Mouse (Mus musculus) layer of hippocampus, postnatal 10 days (tissue): ENCODE results near the gene Slc12a7. TPM values are rescaled to one million over a fixed set of nuclear protein-coding genes. Genes with fewer than 3 reads are reported as not detected.

Source experiments
- DNase-seq, 2 experiments: peaks; one replicate each; pipeline ENCODE4 v3.0.0; 2021; ENCODE audit warnings: low spot score in 2 of 2
- total RNA-seq, 2 experiments: library from RNA; stranded (reverse); gene quantifications; 2 replicates each; pipeline ENCODE4 v1.2.3; 2021

The Slc12a7 gene
- total RNA-seq, 2 experiments from 2014 or later: 9.0 to 10.4 TPM

DNA sequence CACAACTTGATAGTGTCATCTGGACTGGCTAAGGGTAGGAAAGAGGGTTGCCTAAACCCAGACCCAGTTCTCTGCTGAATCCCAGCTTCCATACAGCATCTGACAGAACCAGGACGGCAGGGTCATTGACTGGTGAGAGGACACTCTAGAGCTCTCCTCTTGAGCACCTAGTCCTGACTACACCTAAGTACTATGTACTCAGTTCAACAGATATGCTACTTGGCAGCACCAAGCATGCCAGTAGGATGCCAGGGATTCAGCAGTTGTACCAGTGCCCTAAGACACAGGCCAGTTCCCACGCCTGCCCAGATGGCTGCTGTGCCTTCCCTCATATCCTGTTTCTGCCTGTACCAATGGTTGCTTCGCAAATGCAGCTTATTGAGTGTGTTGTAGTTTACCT lies 80.0 kb downstream of the Slc12a7 start:
- no peak for DNase-seq

DNA sequence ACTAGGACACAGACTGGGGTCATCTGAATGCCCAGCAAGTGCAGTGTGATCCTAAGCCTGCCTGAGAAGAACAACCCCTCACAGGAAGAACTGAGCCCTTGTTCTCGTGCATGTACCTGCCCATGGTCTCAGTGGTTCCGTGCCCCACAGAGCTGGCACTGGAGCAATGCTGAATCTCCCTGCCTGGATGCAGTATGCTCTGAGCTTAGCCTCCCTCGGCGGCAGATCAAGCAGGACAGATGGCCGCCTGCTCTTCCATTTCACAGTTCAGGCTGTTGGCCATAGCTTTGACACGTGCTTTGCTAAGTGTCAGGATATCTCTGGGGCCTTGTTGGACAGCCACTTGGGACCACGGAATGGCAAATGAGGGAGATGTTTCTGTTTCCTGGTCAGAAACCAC lies 81.3 kb downstream of the Slc12a7 start:
- DNase-seq: no peak

DNA sequence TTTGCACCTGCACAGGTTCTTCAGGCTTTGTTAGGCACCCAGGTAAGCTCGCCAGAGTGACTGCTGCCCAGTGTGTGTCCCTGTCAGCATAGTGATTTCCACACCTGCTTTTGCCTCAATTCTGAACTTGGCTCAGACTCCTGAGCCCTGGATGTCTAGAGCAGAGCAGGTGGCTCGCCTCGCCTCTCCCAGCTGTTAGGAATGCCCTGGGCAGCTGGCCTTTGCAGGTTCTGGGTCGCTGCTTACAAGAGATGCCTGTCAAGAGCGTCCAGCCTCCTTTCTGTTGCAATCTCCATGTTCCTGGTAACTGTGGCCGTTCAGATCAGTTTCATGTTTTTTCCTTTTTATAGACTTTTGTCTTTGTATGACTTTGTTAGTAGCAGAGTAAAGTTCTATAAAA lies 83.4 kb downstream of the Slc12a7 start:
- no peak for DNase-seq

DNA sequence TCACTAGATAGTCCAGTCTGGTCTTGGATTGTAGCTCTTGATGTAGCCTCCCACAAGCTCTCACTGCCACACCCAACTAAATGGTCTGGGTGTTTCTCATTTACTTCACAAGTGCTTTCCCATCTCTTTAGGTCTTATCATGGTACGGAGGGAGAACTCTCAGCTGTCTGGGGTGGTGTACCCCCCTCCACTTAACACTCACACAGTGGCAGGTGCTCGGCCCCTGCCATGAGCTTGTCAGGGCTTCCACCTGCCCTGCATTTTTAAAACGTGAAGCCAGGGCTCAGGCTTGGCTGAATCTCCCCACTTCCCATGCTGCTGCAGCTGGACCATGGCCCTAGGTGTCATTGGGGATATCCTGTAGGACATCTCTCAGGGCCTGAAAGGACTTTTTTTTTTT lies 86.0 kb downstream of the Slc12a7 start:
- no peak for DNase-seq

DNA sequence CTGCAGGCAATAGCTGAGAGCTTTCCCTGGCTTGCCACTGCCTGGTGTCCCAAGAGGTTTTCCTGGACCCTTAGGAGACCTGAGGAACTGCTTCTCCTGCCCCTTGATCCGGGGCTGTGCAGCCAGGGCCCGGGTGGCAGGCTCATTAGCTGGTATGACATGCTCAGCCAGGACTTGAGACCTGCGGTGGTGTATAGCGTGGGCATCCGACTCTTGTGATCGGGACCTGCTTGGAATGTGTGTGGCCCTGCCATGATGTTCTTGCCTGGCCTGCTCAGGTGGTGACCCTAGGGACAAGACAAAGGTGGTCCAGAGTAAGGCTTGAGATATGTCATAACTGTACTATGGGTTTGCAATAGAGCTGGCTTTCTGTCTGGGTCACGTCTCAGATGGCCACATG lies 88.4 kb downstream of the Slc12a7 start:
- DNase-seq: no peak

DNA sequence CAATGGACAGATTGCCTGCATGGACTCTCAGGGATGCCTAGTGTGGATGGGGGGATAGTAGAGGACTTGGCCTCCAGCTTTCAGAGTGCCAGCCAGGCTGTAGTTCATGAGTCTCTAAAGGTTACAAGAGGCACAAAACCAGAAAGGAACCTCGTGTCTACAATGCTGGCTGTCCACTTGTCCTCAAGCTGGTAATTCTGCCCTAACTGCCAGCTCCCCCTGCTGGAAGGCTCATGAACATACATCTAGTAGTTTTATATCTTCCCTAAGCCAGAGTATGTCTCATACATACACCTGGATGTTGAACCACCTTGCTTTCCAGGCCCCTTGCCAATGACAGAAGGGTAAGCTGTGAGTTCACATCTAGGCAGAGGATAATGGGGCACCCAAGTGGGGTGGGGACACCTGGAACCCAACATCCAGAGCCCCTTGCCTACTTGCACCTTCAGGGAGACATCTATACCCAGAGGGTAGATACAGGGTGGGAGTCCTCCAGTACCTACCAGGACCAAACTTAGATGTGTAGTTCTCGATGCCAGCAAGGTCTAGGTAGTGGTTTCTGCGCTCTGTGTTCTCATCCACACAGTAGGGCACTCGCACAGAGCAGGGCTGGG lies 89.4 kb downstream of the Slc12a7 start:
- DNase-seq: peak; percentile 54 to 63

DNA sequence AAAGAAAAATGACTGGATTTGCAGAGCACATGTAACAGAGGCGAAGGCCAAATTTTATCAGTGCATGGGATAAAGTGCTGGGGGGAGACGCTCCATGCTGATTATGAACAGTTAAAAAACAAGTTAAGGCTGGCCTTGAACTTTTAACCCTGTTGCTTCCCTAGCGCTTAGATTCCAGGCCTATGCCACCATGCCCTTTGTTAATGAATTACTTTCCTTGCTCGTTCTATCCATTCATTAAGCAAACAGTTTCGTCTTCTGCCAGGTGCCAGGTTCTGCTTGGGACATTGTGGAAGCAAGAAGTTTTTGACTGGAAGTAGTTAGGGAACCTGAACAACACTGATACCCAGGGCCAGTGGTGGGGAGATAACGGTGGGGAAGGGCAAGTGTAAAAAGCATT lies 90.8 kb downstream of the Slc12a7 start:
- no peak for DNase-seq

DNA sequence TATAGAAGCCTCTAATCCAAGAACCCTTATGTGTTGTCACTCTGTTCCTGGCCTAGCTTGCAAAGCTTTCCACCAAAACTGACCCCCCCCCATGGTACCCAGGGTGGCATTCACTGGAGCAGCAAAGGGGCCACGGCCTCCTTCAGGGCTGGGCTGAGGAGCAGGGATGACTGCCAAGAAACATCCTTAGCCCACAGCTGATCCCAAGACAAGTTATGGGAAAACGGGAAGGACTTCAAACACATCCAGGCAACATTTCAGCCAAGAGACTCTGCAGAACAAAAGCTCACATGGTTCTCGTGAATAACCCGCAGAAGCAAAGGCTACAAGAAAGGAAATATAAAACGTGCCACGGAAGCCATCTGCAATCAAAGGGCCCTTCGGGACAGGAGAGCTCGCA lies 94.3 kb downstream of the Slc12a7 start:
- DNase-seq: no peak

DNA sequence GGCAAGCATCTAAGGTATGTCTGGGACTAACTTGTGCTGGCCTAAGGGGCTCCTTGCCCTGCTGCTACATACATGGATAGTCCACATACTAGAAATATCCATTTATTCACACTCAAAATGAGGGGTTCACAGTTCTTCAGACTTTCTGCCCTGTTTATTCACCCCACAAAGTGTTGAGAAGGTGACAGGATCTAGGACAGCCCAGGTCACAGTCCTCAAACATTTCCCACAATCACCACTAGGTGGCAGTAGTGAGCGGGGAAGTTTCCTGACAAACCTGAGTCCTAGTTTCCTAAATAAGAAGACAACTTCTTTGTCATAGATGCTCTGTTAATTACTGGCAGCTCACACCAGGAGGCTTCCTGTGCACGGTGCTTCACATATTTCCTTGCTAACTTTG lies 98.6 kb downstream of the Slc12a7 start:
- peak; percentile 65 to 76 for DNase-seq

DNA sequence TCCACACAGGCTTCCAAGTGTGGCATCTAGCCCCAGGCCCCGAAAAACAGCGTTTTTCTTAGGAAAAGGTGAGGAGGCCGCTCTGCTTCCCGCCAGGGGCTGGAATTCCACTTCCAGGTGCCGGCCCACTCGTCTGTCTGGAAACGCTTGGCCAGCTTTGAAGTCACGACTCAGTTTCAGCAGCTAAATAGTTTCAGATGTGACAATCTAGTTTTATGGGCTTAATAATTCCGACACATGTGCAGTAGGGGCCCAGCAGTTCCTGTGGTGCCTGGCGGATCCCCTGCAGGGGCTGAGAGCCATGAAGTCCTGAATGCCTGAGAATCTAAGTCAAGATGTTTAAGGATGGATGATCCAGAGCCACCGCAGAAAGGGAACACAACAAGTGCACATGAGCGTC lies 100.9 kb downstream of the Slc12a7 start:
- no peak for DNase-seq

DNA sequence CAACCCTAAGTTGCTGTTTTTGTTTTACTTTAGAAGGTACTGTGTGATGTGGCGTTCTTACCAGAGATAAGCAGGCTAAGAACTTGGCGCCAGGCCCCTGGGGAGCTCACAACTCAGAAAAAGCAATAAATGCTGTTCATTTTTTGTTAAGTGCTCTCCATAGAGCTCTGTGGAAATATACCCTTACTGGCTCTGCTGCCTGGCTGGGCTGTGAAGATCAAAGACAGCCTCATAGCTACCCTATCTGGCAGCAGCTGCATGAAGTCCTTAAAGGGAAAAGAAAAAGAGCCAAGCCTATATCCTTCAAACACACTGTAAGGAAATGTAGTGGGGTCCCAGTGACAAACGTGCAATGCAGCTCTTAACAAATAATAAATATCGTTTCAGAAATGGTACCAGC lies 102.9 kb downstream of the Slc12a7 start:
- DNase-seq: no peak

DNA sequence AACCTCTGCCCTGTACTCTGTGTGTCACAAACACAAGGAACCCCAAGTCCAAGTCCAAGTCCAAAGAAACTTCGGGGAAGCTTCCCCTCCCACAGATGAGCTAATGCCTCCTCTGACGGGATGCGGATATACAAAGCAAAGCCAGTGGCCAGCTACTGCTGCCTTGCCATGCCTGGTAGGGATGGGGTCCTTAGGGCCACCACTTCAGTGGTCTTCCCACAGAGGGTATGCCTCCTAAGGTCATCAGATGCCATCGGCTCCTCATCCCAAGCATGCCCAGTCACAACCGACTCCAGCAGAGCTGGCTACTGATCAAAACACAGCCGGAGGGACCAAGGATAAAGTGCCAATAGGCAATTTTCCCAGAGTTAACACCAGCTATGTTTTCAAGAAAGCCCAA lies 103.6 kb downstream of the Slc12a7 start:
- DNase-seq: no peak

DNA sequence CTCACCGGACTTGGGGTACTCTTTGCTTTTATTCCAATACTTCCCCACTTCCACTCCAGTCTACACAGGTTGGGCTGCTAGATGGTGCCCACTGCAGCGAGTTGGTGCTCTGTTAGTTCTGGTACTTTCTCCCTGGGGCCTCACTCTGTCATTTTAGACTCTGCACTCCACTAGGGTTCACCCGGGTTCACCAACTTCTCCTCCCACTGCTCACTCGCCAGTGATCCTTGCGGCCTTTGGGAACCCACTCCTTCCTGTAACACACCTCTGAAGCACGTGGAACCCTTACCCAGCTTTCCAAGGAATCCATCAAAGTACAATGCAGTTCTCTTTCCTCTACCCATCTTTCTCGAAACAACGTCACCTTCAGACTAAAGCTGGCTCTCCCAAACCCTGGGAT lies 104.8 kb downstream of the Slc12a7 start:
- no peak for DNase-seq

DNA sequence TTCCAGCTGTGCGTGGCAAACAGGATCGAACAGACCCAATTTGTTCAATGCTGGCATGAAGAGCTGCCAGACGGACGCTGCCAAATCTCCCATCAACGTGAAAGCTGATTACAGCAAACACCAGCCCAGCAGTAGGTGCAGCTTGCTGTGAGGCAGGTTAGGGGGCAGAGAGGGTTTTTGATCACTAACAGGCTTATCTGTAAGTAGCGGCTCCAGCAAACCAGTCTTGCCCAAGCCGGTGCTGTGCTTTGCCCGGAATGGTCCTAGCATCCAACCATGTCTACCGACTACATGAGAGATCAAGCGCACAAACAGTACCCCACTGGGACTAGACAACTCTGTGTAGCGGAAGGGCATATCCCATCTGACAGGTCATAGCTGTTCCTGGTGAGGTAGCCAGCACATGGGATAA lies 106.2 kb downstream of the Slc12a7 start:
- DNase-seq: peak; percentile 25 to 27

DNA sequence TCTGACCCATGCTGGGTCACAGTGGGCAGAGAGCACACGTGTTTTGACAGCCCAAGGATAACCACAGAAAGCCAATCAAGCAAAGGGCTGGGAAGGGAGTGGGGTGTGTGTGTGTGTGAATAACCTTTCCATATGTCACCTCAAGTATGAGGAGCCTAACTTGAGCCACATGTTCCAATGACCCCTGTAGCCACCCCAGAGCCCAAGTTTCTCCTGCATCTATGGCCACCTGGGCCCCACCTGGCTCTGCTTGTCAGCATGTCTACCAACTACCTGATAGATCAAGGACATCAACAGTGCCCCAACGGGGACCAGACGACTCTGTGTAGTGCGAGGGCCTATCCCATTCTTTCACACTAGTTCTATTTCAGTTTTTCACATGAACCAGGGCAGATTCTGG lies 106.8 kb downstream of the Slc12a7 start:
- DNase-seq: no peak

DNA sequence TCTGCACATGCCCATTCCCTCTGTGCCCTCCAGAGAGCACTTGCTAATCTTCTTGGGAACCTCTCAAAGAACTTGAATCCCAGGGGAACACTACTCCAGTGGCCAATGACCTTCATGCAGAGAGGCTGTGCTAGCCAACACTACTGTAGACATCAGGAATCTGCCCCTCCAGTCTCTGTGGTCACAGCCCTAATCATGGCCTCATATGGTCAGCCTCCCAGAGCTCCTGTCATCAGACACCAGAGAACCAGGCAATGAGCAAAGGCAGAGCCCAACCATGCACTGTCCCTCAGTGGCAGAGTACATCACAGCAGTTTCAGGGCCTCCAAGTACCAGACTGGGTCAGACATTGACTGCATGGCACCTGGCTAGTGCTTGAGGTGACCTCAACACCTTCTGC lies 109.8 kb downstream of the Slc12a7 start:
- DNase-seq: no peak

DNA sequence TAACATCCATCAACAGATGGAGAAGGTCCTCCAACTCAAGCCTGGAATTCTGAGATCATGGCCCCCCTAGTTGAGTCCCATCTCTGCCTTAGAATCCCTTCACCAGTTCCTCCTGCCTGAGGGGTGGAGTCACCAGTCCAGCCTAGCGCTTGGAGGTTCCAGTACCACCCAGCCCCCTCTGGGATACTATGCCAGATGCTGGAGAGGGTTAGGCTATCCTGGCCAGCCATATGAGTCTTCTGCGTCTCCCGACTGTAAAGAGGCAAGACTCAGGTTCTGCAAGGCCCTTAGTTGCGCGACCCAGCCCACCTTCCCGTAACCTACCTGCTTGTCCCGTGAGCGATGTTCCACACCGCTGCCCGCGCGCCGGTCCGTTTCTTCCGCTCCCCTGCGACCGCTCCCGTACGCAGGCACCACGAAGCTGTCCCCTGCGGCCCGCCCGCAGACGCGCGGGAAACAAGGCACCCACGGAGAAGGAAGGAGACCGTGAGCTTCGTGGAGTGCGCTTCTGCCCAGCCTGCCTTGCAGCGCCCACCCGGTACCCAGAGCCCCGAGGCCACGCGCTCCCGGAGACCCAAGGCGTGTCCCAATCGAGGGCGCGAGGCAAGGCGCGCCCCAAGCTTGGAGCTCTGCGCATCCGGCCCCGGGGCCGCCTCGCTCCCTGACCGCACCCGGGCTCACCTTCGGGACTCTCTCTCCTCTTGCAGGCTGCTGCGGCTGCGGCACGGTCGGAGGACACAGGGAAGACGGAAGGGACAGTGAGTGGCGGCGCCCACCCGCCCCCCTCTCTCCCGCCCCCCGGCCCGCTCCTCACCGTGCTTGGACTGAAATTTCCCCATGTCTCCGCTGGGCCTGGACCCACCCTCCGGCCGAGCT lies 113.9 kb downstream of the Slc12a7 start:
- DNase-seq: peak; percentile 11 to 36

DNA sequence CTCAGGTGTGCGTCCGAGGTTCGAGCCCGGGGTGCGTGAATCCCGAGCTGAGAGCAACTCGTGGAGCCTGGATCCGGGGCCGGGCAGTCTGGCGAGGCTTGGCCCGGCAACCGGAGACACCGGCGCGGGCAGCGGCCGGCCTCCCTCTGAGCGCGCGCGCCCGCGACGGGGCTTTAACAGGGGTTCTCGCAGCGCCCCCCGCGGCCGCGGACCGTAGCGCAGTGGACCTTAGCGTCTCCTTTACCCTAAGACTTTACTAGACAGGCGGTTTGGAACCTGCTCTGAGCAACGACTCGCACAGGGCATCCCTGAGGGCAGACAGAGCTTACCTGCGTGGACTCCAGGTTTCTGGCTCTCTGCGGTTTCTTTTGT lies 114.6 kb downstream of the Slc12a7 start, which contains the start of gene Nkd2:
Gene Nkd2, minus strand, starts transcription at position 167 of the 372 bp plus-strand sequence.
- peak; percentile 84 to 88 for DNase-seq

Other genes with a start within 250 kb of the Slc12a7 start
- gene Slc6a3, start 196.3 kb upstream of the Slc12a7 start, total RNA-seq: under 1 TPM; 0.30 to 0.56 TPM
- 100 to 1,000 TPM; 111 to 127 TPM for gene Clptm1l, start 129.1 kb upstream of the Slc12a7 start, total RNA-seq
- gene Tert, start 106.2 kb upstream of the Slc12a7 start, total RNA-seq: 1 to 10 TPM; 4.8 to 5.6 TPM
- gene Slc6a18, start 55.1 kb upstream of the Slc12a7 start, total RNA-seq: not detected
- gene Slc6a19, start 28.2 kb upstream of the Slc12a7 start, total RNA-seq: under 1 TPM; 0.14 to 0.16 TPM
- 10 to 100 TPM; 12.9 to 15.3 TPM for gene Nkd2, start 114.5 kb downstream of the Slc12a7 start, total RNA-seq
- gene Trip13, start 204.7 kb downstream of the Slc12a7 start, total RNA-seq: 1 to 10 TPM; 1.7 to 3.5 TPM
- 100 to 1,000 TPM; 113 to 120 TPM for gene Brd9, start 204.7 kb downstream of the Slc12a7 start, total RNA-seq
- gene Zdhhc11, start 230.8 kb downstream of the Slc12a7 start, total RNA-seq: not detected